Mouse (Mus musculus) bone marrow, adult 2 months (tissue): Measurements from ENCODE around the gene Iqcf6.

Experiments
- CTCF ChIP-seq: fragments of 200-500 bp; IDR thresholded peaks from 2 replicates; pipeline ENCODE4 v1.5.1; 2011; ENCODE audit warnings: low read length, control low read depth; ENCODE audit not compliant: control insufficient read depth, insufficient read depth
- POLR2A ChIP-seq: fragments of 200-500 bp; IDR thresholded peaks from 2 replicates; pipeline ENCODE4 v1.6.1; 2011; ENCODE audit warnings: low read depth, mild to moderate bottlenecking, control low read depth, low read length, borderline replicate concordance; ENCODE audit not compliant: control insufficient read depth

DNA sequence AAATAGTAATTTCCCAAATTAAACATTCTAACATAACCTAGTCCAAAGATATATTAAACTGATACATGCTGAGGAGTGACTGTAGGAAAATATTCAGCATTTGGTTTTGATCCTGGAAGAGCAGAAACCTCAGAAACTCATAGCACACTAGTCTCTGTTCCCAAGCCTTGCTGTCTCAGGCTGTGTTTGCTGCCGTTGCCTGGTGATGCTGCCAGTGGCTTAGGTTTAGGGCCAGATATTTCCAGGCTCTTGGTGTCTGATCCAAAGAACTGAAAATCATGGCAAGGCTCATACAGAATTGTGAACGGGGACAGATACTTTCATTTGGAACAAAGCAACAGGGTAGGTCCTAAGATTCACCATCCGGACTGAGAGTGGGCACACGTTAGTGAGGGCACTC lies 15.7 kb upstream of the Iqcf6 start:
- no peak for TF ChIP-seq POLR2A
- TF ChIP-seq CTCF: no peak
